Mouse (Mus musculus): Measurements from ENCODE around the gene Gaa. TPM values are rescaled to one million over a fixed set of nuclear protein-coding genes. Genes with fewer than 3 reads are reported as not detected.
A peak's percentile ranks its signal among the peaks of the same experiment; 100 is the strongest.
"Not testable (repeated sequence)": the region's sequence is repeated elsewhere in the genome, so short reads cannot be mapped to it uniquely, and the experiment has no call there.

Gene Gaa
- polyA plus RNA-seq, 1 experiment from 2014 or later = 21.4 TPM

DNA sequence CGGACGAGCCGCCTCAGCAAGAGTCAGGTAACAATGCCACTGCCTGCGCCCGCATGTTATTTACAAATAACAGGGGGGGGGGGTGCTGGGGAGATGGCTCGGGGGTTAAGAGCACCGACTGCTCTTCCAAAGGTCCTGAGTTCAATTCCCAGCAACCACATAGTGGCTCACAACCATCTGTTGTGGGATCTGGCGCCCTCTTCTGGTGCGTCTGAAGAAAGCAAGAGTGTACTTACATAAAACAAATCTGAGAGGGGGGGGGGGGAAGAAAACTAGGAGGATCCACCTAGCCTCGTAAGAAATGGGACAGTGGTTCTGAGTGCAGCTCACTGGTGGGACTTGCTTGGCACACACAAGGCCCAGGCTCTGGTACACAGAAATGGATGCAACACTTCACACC, 32.9 kb upstream of the Gaa start:
- WGBS (ENCODE audit: insufficient replicate concordance) = 80% methylated on average over 10 of the region's 10 CpGs
- H3K4me3 ChIP-seq (replicated peaks) = no peak overlapping the region
- peaks cover 14% of the 10 kb centered on the region for H3K4me1 ChIP-seq (replicated peaks)
- no peak for ATAC-seq (ENCODE audit: insufficient read depth)
- H3K36me3 ChIP-seq (replicated peaks) = no peaks in the 10 kb centered on the region
- H3K9me3 ChIP-seq (replicated peaks) = no peaks in the 10 kb centered on the region
- H3K9ac ChIP-seq = no peak overlapping the region
- H3K4me2 ChIP-seq = no peak overlapping the region
- H3K27me3 ChIP-seq = peaks cover 26% of the 10 kb centered on the region
- no peak overlapping the region for H3K27ac ChIP-seq (replicated peaks)

DNA sequence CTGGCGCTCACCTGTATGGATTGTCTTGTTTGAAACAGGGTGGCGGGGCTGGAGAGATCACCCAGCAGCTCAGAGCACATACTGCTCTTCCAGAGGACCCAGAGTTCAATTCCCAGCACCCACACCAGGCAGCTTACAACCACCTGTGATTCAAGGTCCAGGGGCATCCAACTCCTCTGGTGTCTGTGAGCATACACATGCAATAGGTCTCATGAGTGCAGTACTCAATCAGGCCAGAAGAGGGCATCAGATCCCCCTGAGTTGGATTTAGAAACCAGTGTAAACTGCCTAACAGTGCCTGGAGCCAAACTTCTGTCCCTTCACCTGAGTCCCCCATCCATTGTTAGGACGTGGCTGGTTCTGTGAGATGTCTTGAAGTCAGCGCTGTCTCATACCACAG, 32.1 kb upstream of the Gaa start:
- no peak overlapping the region for H3K27ac ChIP-seq (replicated peaks)
- 47% methylated on average over 4 of the region's 4 CpGs for WGBS (ENCODE audit: insufficient replicate concordance)
- H3K36me3 ChIP-seq (replicated peaks) = no peaks in the 10 kb centered on the region
- no peak overlapping the region for H3K9ac ChIP-seq
- H3K4me1 ChIP-seq (replicated peaks) = peaks cover 14% of the 10 kb centered on the region
- H3K4me3 ChIP-seq (replicated peaks) = no peak overlapping the region
- H3K9me3 ChIP-seq (replicated peaks) = no peaks in the 10 kb centered on the region
- no peak for ATAC-seq (ENCODE audit: insufficient read depth)
- H3K4me2 ChIP-seq = no peak overlapping the region
- H3K27me3 ChIP-seq = peaks cover 17% of the 10 kb centered on the region

DNA sequence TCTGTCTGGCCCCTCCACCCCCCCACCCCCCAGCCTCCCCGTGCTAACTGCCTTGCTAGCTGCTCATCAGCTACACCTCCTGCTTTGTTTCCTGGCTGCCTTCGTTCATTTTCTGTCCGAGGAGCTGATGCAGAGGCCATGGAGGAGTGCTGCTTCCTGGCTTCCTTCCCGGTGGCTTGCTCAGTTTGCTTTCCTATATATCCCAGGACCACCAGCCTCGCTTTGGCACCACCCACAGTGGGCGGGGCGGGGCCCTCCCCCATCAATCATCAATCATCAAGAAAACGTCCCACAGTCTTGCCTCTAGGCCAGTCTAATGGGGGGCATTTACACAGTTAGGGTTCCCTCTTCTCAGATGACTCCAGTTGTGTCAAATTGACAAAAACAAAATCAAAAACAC, 31.3 kb upstream of the Gaa start:
- H3K4me1 ChIP-seq (replicated peaks) = peaks cover 14% of the 10 kb centered on the region
- ATAC-seq (ENCODE audit: insufficient read depth) = no peak
- WGBS (ENCODE audit: insufficient replicate concordance) = 29% methylated on average over 8 of the region's 8 CpGs
- no peak overlapping the region for H3K9ac ChIP-seq
- no peak overlapping the region for H3K4me3 ChIP-seq (replicated peaks)
- H3K4me2 ChIP-seq = no peak overlapping the region
- H3K9me3 ChIP-seq (replicated peaks) = no peaks in the 10 kb centered on the region
- no peak overlapping the region for H3K27ac ChIP-seq (replicated peaks)
- H3K27me3 ChIP-seq = peaks cover 10% of the 10 kb centered on the region; the same call in 1 of the 2 replicates
- H3K36me3 ChIP-seq (replicated peaks) = no peaks in the 10 kb centered on the region

DNA sequence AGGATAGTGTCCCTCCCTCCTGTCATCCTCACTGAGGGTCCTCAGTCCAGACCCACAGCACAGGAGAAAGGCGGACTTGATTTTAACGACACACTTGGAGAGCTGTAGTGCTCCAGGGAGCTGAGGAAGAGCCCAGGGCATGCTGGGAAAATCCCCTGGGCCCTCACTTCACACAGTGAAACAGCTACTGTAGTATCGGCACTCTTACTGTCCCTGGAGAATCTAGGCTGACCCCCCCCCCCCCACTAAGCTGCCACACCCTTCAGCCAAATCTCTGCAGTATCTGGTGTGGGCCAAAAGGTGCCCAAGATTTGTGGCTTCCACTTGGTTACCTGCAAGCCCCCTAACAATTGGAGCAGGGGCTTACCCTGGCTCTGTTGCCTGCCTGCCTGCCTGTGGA, 30.7 kb upstream of the Gaa start:
- WGBS (ENCODE audit: insufficient replicate concordance) = 52% methylated on average over 3 of the region's 3 CpGs
- Histone ChIP-seq H3K4me2 (no peak overlapping the region), H3K4me1 (replicated peaks) (peaks cover 14% of the 10 kb centered on the region), H3K36me3 (replicated peaks) (no peaks in the 10 kb centered on the region), H3K27ac (replicated peaks) (no peak overlapping the region), H3K9ac (no peak overlapping the region), H3K4me3 (replicated peaks) (no peak overlapping the region), H3K27me3 (peaks cover 5% of the 10 kb centered on the region; the same call in 1 of the 2 replicates), H3K9me3 (replicated peaks) (no peaks in the 10 kb centered on the region)
- ATAC-seq (ENCODE audit: insufficient read depth) = no peak

DNA sequence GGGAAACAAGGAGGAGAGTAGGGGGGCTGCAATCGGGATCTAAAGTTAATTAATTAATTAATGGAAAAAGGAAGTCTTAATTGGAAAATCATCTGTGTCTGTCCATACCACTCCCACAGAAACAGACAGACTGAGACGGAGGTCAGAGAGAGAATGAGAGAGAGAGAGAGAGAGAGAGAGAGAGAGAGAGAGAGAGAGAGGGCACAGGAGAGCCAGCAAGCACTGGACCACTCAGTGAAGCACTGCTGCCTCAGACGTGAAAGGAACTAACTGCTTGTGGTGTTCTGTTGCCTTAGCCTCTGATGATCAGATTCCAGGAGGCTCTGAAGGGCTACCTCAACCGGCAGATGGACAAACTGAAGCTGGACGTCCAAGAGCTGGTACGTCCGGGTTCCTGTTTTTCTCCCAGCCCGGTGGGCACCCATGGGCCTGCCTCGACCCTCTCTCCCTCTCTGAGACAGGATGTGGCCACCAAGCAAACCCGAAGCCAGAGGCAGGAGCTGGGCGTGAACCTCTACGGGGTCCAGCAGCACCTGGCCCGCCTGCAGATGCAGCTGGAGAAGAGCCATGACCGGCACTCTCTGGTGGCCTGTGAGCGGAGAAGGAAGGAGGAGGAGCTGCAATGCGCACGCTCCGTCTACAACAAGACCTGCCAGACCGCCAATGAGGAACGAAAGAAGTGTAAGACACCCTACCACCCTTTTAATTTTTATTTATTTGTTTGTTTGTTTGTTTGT, 30.0 kb upstream of the Gaa start:
- Histone ChIP-seq H3K4me1 (replicated peaks) (peaks cover 14% of the 10 kb centered on the region), H3K4me3 (replicated peaks) (peak overlapping the region; percentile 42), H3K9me3 (replicated peaks) (no peaks in the 10 kb centered on the region), H3K4me2 (peak overlapping the region; percentile 68), H3K27ac (replicated peaks) (no peak overlapping the region), H3K9ac (no peak overlapping the region), H3K27me3 (peaks cover 5% of the 10 kb centered on the region; the same call in 1 of the 2 replicates), H3K36me3 (replicated peaks) (no peaks in the 10 kb centered on the region)
- ATAC-seq (ENCODE audit: insufficient read depth) = peak; percentile 55
- WGBS (ENCODE audit: insufficient replicate concordance) = 10% methylated on average over 20 of the region's 20 CpGs

DNA sequence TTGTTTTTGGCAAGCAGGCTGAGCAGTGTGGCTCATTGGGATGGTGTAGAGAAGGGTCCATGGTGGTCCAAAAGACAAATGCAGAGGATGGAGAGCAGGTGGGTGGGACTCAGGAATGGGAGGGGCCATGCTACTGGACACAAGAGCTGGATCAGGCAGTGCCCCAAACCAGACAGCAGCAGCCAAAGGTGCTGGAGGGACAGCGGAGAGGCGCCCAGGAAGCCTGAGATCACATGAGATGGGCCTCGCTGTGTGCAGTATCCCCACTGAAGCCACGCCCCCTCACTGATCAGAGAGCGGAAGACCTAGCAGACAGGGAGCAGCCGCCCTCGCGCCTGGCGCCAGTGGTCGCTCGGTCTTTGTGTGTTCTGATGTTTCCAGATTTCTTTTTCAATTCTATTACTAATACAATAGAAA, 29.4 kb upstream of the Gaa start:
- Histone ChIP-seq H3K4me1 (replicated peaks) (peaks cover 14% of the 10 kb centered on the region), H3K27me3 (peaks cover 5% of the 10 kb centered on the region; the same call in 1 of the 2 replicates), H3K9ac (no peak overlapping the region), H3K9me3 (replicated peaks) (no peaks in the 10 kb centered on the region), H3K4me3 (replicated peaks) (peak overlapping the region; percentile 42), H3K36me3 (replicated peaks) (no peaks in the 10 kb centered on the region), H3K4me2 (peak overlapping the region; percentile 68), H3K27ac (replicated peaks) (no peak overlapping the region)
- 4% methylated on average over 11 of the region's 11 CpGs for WGBS (ENCODE audit: insufficient replicate concordance)
- ATAC-seq (ENCODE audit: insufficient read depth) = peak; percentile 49

DNA sequence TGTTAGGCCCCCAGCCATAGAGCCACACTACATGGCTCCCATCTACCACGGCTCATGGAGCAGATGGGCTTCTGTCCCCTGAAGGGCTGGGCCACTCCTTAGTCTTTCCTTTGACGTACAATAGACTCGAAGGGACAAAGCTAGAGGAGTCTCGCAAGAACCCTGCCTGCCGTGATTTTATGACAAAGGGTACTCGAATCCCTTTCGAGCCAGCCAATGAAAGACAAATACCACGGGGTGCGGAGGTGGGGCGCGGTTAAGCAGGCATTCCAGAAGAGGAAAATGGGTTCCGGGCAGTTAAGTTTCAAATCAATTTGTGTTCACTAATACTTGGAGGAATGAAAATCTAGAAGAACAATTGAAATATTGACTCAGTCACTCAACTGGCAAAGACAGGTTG, 28.2 kb upstream of the Gaa start:
- Histone ChIP-seq H3K9me3 (replicated peaks) (no peaks in the 10 kb centered on the region), H3K27ac (replicated peaks) (no peak overlapping the region), H3K4me1 (replicated peaks) (peaks cover 14% of the 10 kb centered on the region), H3K4me2 (no peak overlapping the region), H3K4me3 (replicated peaks) (no peak overlapping the region), H3K36me3 (replicated peaks) (no peaks in the 10 kb centered on the region), H3K27me3 (peaks cover 5% of the 10 kb centered on the region; the same call in 1 of the 2 replicates), H3K9ac (no peak overlapping the region)
- 82% methylated on average over 12 of the region's 12 CpGs for WGBS (ENCODE audit: insufficient replicate concordance)
- ATAC-seq (ENCODE audit: insufficient read depth) = no peak

DNA sequence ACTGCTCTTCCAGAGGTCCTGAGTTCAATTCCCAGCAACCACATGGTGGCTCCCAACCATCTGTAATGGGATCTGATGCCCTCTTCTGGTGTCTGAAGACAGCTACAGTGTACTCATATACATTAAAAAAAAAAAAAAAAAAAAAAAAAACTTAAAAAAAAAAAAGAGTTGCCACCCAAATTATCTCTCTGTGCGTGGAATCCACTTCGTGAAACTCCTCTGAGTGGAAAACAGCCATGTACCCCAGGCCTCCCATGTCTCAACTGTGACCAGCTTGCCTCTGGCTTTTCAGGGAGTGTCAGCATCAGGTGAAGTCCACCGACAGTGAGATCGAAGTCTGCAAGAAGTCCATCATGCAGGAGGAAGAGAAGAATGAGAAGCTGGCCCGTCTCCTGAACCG, 22.1 kb upstream of the Gaa start:
- H3K4me3 ChIP-seq (replicated peaks); H3K9me3 ChIP-seq (replicated peaks); H3K4me1 ChIP-seq (replicated peaks); ATAC-seq (ENCODE audit: insufficient read depth); H3K9ac ChIP-seq; H3K4me2 ChIP-seq; H3K36me3 ChIP-seq (replicated peaks); H3K27ac ChIP-seq (replicated peaks); H3K27me3 ChIP-seq: not testable (repeated sequence)
- 69% methylated on average over 6 of the region's 6 CpGs for WGBS (ENCODE audit: insufficient replicate concordance)

DNA sequence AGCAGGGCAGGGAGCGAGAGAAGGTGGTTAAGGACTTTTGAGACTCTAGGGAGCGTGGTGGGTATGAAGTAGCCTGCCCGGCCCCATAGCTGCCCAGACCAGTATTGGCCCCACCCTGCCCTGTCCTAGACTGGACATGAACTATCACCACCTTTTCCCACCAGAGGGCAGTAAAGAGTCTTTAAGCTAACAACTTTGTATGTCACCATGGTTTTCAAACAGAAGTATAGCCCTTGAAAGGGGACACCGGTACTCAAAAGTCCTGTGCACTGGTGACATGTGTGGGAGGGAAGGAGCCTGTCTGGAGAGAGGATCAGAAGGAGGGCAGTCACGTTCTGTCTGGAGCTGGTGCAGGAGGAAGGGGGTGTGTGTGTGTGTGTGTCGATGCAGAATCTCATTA, 18.7 kb upstream of the Gaa start:
- WGBS (ENCODE audit: insufficient replicate concordance) = 18% methylated on average over 6 of the region's 6 CpGs
- Histone ChIP-seq H3K4me3 (replicated peaks) (no peak overlapping the region), H3K36me3 (replicated peaks) (no peaks in the 10 kb centered on the region), H3K4me1 (replicated peaks) (peaks cover 23% of the 10 kb centered on the region), H3K9me3 (replicated peaks) (no peaks in the 10 kb centered on the region), H3K4me2 (no peak overlapping the region), H3K9ac (no peak overlapping the region), H3K27ac (replicated peaks) (no peak overlapping the region), H3K27me3 (peaks cover 15% of the 10 kb centered on the region; the same call in 1 of the 2 replicates)
- ATAC-seq (ENCODE audit: insufficient read depth) = no peak

DNA sequence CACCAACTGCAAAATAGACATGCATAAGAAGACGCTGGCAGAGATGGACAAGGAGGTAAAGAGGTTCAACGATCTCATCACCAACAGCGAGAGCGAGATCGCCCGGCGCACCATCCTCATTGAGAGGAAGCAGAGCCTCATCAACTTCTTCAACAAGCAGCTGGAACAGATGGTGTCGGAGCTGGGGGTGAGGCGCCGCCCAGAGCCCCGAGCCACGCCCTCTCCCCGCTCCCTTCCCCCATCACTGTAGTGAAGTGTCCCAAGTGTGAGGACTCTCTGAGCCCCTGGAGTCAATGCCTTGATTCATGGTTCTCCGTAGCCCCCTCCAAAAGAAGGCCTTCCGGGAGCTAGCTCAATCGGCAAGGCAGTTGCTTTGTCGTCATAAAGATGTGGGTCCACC, 16.7 kb upstream of the Gaa start:
- WGBS (ENCODE audit: insufficient replicate concordance) = 34% methylated on average over 17 of the region's 17 CpGs
- Histone ChIP-seq H3K9ac (no peak overlapping the region), H3K4me3 (replicated peaks) (no peak overlapping the region), H3K9me3 (replicated peaks) (no peaks in the 10 kb centered on the region), H3K36me3 (replicated peaks) (no peaks in the 10 kb centered on the region), H3K4me2 (no peak overlapping the region), H3K27ac (replicated peaks) (no peak overlapping the region), H3K4me1 (replicated peaks) (peaks cover 23% of the 10 kb centered on the region), H3K27me3 (peaks cover 15% of the 10 kb centered on the region; the same call in 1 of the 2 replicates)
- no peak for ATAC-seq (ENCODE audit: insufficient read depth)

DNA sequence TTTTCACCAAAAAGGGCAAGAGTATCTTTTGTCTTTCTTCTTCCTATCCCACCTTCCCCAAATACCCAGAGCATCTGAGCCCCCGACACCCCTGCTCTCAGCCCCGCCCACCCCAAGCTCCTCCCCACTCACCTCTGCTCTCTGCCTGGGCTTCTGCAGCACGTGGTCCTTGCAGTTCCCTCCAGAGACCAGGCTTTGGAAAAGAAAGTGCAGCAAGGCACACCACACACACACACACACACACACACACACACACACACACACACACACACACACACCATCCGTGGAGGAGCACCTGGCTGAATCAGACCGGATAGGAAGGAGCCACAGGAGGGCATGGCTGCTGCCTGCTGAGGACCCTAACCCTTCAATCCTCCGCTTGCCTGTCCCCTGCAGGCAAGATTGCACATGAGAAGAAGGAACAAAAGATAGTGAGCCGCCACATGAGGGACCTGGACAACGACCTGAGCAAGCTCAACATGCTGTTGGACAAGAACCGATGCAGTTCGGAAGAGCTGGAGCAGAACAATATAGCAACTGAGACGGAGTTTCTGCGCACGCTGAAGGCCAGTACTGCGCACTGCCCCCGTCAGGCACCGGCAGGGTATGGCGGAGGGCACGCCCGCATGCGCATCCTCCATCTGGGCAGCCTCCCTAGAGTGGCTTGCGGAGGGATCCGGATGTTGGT, 14.7 kb upstream of the Gaa start:
- WGBS (ENCODE audit: insufficient replicate concordance) = 1% methylated on average over 22 of the region's 22 CpGs
- Histone ChIP-seq H3K27ac (replicated peaks) (no peak overlapping the region), H3K4me3 (replicated peaks) (no peak overlapping the region)

More for the DNA sequence above, 14.7 kb upstream of the Gaa start:
- Histone ChIP-seq H3K9ac (no peak overlapping the region), H3K36me3 (replicated peaks) (no peaks in the 10 kb centered on the region), H3K9me3 (replicated peaks) (no peaks in the 10 kb centered on the region), H3K4me1 (replicated peaks) (peaks cover 24% of the 10 kb centered on the region), H3K27me3 (peaks cover 15% of the 10 kb centered on the region; the same call in 1 of the 2 replicates), H3K4me2 (peak overlapping the region; percentile 49)
- ATAC-seq (ENCODE audit: insufficient read depth) = peak; percentile 59

All from liver, embryonic 15.5 days (tissue).